8 mouse cellular contexts compared by ENCODE assay signal in the genomic region with DNA sequence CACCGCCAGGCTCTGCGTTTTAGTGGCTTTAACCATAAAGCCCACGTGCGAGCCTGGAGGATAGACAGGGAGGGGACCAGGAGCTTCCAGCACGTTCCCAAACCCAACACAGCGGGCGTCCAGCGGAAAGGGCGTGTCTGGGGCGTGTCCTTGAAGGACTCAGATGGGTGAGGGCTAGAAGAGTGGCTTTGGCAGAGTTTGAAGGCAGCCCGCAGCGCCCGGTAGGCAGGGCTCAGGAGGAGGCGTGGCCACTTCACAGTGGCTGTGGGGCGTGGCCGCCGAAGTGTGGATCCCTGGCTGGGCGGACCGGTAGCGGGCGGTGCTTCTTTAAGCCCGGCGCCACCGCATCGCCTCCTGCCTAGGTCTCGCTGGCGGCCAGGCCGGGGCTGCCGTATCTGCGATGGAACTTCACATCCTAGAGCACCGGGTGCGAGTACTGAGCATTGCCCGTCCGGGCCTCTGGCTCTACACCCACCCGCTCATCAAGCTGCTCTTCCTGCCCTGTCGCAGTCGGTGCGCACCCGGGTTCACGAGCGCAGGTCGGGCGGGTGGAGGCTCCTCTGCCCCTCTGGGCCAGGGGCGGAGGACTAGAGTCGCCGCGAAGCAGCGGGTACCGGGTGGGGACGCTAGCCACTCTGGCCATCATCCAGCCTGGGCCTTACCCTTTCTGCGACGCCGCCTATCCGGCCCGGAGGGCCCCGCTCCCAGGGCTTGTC. TPM values are rescaled to one million over a fixed set of nuclear protein-coding genes. Genes with fewer than 3 reads are reported as not detected.
DNase-seq lines count a peak whose midpoint lies in the region; TF ChIP-seq lines count a peak whose summit lies in the region.

Gene Castor1, plus strand, starts transcription at position 312 of the 716 bp plus-strand sequence.

- TF ChIP-seq RAD21 in MEL (IDR thresholded peaks at IDR 0.05; ENCODE audit: low read depth, low read length), result no peak; the same call in 1 of the 2 replicates

- peak within 1 kb of the TSS; percentile 54 to 68 for H3K4me3 ChIP-seq in MEL (ENCODE audit: control insufficient read depth in 1 of 2, insufficient read depth in 1 of 2, low read depth in 2 of 2, low read length in 2 of 2)

- no peak; a peak in 1 of 4 replicates for TF ChIP-seq EP300 in MEL (IDR thresholded peaks at IDR 0.05; ENCODE audit: low read depth in 1 of 2, low read length in 2 of 2)

- peak; percentile 59 to 76; a peak in 3 of 4 replicates for TF ChIP-seq POLR2A in MEL (IDR thresholded peaks at IDR 0.05; ENCODE audit: control insufficient read depth in 1 of 2, insufficient read depth in 1 of 2, low read depth in 1 of 2, low read length in 2 of 2, poor library complexity in 1 of 2)

- peak within 1 kb of the TSS; percentile 61 for H3K9ac ChIP-seq in MEL (ENCODE audit: control insufficient read depth, low read depth, low read length, poor library complexity, severe bottlenecking)

- peak within 1 kb of the TSS; percentile 25 for H3K27ac ChIP-seq in MEL (ENCODE audit: control insufficient read depth, low read depth, low read length)

- H3K4me1 ChIP-seq in MEL (ENCODE audit: control insufficient read depth in 1 of 2, insufficient read depth in 2 of 2, low read length in 2 of 2), result peaks cover 2 to 15% of the 10 kb centered on the region in 2 experiments; a peak in 3 of 4 replicates

- TF ChIP-seq CTCF in MEL (IDR thresholded peaks at IDR 0.05 in 2 of 3, conservative IDR thresholded peaks at IDR 0.05 in 1 of 3; ENCODE audit: control insufficient read depth in 1 of 3, insufficient read depth in 1 of 3, low read depth in 2 of 3, low read length in 3 of 3, poor library complexity in 1 of 3, severe bottlenecking in 1 of 3), result no peak

- peaks cover 0 to 7% of the 10 kb centered on the region in 2 experiments; a peak in 2 of 4 replicates for H3K36me3 ChIP-seq in MEL (ENCODE audit: control insufficient read depth in 1 of 2, insufficient read depth in 2 of 2, low read length in 2 of 2)

- H3K9me3 ChIP-seq in MEL (replicated peaks; ENCODE audit: insufficient read depth, low read length), result no peaks in the 10 kb centered on the region

- no peaks in the 10 kb centered on the region for H3K27me3 ChIP-seq in MEL (ENCODE audit: control insufficient read depth in 1 of 2, insufficient read depth in 2 of 2, low read length in 2 of 2)

- H3K79me2 ChIP-seq in MEL (ENCODE audit: control insufficient read depth, insufficient read depth, low read length, poor library complexity), result no peaks in the 10 kb centered on the region; the same call in 1 of the 2 replicates

- DNase-seq in MEL (ENCODE audit: low read depth, low spot score), result peak; percentile 97
- peak; percentile 44 for DNase-seq in cerebellum, adult 9-10 months
- DNase-seq in forelimb bud, embryonic 11.5 days (ENCODE audit: low read depth, low spot score), result peak; percentile 64
- DNase-seq in heart, postnatal 4 days, result peak; percentile 90
- peak; percentile 81 for DNase-seq in layer of hippocampus, adult 9-11 months
- DNase-seq in lung, postnatal 14 days, result peak; percentile 95
- peak; percentile 16 for DNase-seq in retina, adult 2 months (ENCODE audit: low read depth, low spot score)
- DNase-seq in thymus, postnatal 36 days, result peak; percentile 86 to 88

TF ChIP-seq in MEL, 35 proteins besides CTCF, POLR2A, EP300 and RAD21:
- TF ChIP-seq RCOR1 (IDR thresholded peaks at IDR 0.05; ENCODE audit: low read depth, low read length), result 0 out of 2 replicates have a peak, but pooled peaks have one; percentile 25
- peak; percentile 53; the same call in 1 of the 2 replicates for TF ChIP-seq MXI1 (IDR thresholded peaks at IDR 0.05; ENCODE audit: low read depth, low read length)
- peak; percentile 16; the same call in 1 of the 2 replicates for TF ChIP-seq BHLHE40 (IDR thresholded peaks at IDR 0.05; ENCODE audit: borderline replicate concordance, low read depth, low read length)
- no peak for TF ChIP-seq TAL1 (IDR thresholded peaks at IDR 0.05; ENCODE audit: low read length)
- peak; percentile 22; the same call in 1 of the 2 replicates for TF ChIP-seq ELF1 (IDR thresholded peaks at IDR 0.05; ENCODE audit: low read depth, low read length)
- 0 out of 2 replicates have a peak, but pooled peaks have one; percentile 1 for TF ChIP-seq SMC3 (IDR thresholded peaks at IDR 0.05; ENCODE audit: low read depth, low read length)
- TF ChIP-seq HCFC1 (IDR thresholded peaks at IDR 0.05; ENCODE audit: low read depth, low read length), result 0 out of 2 replicates have a peak, but pooled peaks have one; percentile 22
- TF ChIP-seq TCF12 (IDR thresholded peaks at IDR 0.05; ENCODE audit: low read depth, low read length), result peak; percentile 23; the same call in 1 of the 2 replicates
- TF ChIP-seq MAFK (IDR thresholded peaks at IDR 0.05; ENCODE audit: borderline replicate concordance, low read depth, low read length), result no peak
- peak; percentile 55 for TF ChIP-seq NELFE (IDR thresholded peaks at IDR 0.05; ENCODE audit: low read depth, low read length)
- TF ChIP-seq ETS1 (IDR thresholded peaks at IDR 0.05; ENCODE audit: low read depth, low read length), result 0 out of 2 replicates have a peak, but pooled peaks have one; percentile 11
- TF ChIP-seq CHD2 (IDR thresholded peaks at IDR 0.05; ENCODE audit: low read length), result no peak
- peak; percentile 68 for TF ChIP-seq MYC (IDR thresholded peaks at IDR 0.05; ENCODE audit: low read depth, low read length)
TF ChIP-seq in MEL: peak in this region for 10.

RNA-seq across cellular contexts. Expression of gene Castor1, which starts in this region (rescaled TPM):
- total RNA-seq in MEL (2012; rRNA removed), result 6.6 and 7.1 TPM in 2 replicates
- polyA plus RNA-seq in MEL (2012; ENCODE audit: insufficient read depth in 1 of 2, insufficient read length in 2 of 2, low read depth in 1 of 2, low replicate concordance in 2 of 2, missing spikeins in 1 of 2), result 10 to 100 TPM in 1 of 2 experiments, not detected in 1; 11.8 TPM
- total RNA-seq in heart, postnatal 4 days (2021), result 1 to 10 TPM; 4.7 to 5.1 TPM

Comparison
In these comparisons a context has a peak if more than half of its experiments do, and no peak if none do; other contexts are left out.
1. Peak in every context shown above with its lines: DNase-seq, H3K4me3 ChIP-seq and H3K27ac ChIP-seq.
2. DNase-seq: peak in every context shown above with its lines; median percentile 97 in MEL; 95 in lung, postnatal 14 days; 90 in heart, postnatal 4 days; 87 in thymus, postnatal 36 days; 81 in layer of hippocampus, adult 9-11 months; 64 in forelimb bud, embryonic 11.5 days; 44 in cerebellum, adult 9-10 months; 16 in retina, adult 2 months.